Mouse (Mus musculus) lung, postnatal 25 days (tissue): ENCODE results near the gene Snx30.

Experiments
- DNase-seq: peaks from one replicate; pipeline ENCODE4 v3.0.0; 2022; ENCODE audit warnings: low spot score

Snx30 gene

GRCm38 (mm10) chr4:59907657-59908230 is 102.1 kb downstream of the Snx30 start:
- no peak for DNase-seq

DNA sequence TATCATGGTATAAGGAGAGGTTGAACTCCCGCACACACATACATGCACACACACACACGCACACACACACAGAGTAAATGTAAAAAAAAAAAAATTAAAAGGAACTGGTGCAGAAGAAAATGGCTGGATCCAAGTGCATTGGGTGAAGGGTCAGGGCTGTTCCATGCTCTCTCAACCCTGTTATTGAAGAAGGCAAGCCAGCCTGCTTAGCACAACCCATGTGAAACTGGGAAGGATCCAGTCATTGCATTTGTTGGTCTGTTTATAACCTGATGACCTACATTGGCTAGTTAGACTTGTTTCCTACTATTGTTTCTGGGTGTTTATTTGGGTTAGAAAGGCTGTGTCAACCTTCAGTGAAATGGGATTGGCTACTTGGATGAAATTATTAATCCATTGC is 103.1 kb downstream of the Snx30 start:
- DNase-seq = no peak

GRCm38 (mm10) chr4:59914608-59915403 is 109.2 kb downstream of the Snx30 start, which contains the start of gene Slc46a2:
Gene Slc46a2, minus strand, starts transcription at chr4:59915056.
- DNase-seq = peak; percentile 9

DNA sequence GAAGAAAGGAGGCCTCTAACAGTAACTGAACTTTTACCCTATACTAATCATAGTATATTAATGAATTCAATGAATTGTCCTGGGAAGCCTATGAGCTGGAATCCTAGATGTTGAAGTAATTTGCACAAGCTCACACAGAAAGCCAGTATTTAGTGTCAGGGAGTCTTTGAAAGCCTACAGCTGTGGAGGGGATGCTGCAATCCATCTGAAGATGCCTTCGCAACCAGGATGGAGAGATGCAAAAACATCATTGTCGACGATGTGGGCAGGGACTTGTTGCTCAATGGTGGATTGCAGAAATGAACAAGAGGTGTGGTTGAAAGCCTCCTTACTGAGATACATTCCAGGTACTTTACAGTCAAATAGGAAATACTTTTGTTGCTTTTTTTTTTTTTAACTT is 112.3 kb downstream of the Snx30 start:
- DNase-seq = no peak

DNA sequence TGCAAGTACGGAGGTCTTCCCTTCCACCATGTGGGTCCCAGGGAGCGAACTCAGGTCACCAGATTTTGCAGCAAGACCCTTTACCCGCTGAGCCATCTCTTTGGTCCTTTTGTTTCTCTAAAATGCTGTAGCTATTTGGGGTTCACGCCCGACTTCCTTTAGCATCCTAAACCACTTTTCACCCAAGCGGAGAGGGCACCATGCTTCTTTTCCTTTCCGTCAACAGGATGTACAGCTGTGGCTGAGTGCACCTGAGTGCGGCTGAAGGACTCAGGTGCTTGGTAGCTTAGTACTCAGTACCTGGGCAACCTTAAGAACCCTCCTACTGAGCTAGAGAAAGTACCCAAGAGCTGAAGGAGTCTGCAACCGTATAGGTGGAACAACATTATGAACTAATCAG is 119.4 kb downstream of the Snx30 start:
- peak; percentile 16 for DNase-seq

DNA sequence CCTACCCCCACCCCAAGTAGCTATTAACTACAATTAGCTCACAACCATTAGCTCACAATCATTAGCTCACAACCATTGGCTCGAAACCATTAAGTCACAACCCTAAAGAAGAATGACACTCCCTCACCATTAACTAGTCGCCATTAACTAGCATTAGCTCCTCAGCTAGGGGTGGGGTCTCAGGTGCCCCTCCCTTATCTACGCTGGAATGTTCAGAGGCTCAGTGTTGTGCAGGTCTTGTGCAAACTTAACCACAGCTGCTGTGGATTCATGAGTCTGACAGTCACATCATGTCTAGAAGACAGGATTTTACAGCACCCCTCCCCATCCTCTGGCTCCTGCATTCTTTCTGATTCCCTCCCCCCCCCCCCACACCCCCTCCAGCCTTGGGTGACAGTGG is 122.0 kb downstream of the Snx30 start:
- no peak for DNase-seq

DNA sequence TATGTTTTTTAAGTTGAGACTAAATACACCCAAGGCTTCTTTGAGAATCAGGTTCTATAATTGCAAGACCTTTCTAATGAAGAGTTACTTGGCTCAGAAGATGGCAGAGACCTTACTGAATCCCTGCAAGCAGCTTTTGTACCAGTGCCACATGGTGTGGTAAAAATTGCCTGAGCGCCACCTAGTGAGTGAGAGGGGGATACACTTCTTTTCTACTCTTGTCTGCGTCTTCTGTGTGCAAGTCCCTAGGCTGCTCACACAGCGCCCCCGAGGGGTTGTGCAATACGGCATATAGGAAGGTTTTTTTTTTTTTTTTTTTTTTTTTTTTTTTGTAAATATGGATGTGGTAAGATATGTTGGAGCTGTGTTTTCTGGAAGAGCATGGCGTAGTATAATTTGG is 122.7 kb downstream of the Snx30 start:
- DNase-seq = peak; percentile 81

DNA sequence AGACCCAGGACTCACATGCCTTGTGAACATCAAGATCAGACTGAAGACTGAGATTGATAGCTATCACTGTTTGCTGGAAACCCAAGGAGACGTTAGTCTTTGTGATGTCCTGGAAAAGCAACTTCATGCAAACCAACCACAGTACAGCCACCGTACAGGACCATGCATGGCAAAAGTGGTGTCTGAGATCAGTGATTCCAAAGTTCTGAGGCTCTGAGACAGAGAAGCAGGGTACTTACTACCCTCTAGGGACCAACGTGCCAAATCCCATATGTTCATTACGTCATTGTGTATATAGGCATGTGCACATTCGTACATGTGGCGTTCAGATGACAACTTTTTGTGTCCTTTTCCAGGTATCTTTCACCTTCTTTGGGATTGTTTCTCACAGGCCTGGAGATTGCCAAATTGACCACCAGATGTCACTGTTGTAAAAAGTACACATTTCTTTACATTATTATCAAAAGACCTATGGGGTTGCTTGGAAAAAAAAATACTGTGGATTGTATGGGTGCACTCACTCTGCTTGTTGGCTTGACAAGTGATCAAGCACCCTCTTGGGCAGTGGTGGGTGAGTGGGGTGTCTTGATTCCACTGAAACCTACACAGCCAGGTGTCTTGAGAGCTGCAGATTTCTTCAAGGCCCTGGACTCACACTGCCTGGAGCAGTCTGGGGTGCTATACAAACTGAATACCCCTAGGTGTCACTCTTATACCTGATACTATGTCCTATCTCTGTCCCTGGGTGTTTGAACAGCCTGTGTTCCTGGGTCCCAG is 127.1 kb downstream of the Snx30 start:
- DNase-seq = no peak

- DNase-seq = no peak
Measured at GRCm38 (mm10) chr4:59937543-59937942, 131.9 kb downstream of the Snx30 start.
